Mouse (Mus musculus): ENCODE data around the gene Ppox.

Gene Ppox

DNA sequence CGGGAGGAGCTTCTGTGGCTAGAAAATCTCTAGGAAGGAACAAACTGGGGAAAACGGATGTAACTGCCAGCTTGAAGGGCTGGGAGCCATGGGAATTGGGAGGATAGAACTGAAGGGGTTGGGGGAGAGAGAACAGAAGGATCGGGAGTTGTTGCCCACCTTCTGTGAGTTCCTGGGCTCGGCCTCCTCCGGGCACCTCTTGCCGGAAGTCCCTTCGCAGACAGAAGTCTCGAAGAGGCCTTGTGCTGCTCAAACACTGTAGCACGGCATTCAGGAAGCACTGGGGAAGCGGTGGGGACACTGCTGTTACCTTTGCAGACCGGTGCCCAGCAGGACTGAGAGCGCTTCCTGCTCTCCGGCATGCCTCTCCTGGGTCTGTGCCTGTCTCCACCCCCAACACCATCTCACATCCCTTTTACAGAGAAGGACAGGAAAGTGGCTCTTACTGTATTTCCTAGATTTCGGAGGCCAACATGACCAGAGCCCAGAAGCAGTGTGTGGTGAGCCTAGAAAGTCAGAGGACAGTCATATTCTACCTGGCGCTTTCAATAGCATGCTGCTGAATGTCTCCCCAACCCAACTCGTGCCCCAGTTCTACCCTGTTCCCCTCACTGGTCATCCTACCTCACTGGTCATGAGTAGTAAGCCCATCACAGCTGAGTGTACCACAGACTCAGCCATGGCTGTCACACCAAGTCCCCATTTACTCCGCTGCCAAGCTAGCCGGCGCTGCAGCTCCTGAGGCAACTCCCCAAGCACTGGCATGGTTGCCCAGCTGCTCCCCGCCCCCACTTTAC, 4.3 kb upstream of the Ppox start:
- DNase-seq (ENCODE audit: low spot score), result no peak

DNA sequence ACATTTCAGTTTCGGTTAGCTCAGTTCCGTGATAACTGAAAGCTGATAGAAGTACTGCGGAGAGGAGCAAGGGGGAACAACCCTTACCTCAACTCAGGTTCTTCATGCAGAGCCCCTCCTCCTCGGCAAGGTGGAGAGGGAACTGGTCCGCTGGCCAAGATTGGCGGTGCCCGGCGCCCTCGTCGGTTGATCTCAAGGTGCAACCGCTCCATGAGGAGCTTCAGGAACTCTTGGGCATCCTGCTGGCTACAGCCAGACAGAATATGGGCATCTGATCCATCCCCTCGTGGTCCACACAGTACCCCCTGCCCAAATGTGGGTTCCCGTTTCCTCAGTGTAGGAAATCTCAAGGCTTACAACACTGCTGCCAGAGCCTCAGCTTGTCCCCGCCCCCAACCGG, 3.5 kb upstream of the Ppox start:
- DNase-seq (ENCODE audit: low spot score), result no peak

DNA sequence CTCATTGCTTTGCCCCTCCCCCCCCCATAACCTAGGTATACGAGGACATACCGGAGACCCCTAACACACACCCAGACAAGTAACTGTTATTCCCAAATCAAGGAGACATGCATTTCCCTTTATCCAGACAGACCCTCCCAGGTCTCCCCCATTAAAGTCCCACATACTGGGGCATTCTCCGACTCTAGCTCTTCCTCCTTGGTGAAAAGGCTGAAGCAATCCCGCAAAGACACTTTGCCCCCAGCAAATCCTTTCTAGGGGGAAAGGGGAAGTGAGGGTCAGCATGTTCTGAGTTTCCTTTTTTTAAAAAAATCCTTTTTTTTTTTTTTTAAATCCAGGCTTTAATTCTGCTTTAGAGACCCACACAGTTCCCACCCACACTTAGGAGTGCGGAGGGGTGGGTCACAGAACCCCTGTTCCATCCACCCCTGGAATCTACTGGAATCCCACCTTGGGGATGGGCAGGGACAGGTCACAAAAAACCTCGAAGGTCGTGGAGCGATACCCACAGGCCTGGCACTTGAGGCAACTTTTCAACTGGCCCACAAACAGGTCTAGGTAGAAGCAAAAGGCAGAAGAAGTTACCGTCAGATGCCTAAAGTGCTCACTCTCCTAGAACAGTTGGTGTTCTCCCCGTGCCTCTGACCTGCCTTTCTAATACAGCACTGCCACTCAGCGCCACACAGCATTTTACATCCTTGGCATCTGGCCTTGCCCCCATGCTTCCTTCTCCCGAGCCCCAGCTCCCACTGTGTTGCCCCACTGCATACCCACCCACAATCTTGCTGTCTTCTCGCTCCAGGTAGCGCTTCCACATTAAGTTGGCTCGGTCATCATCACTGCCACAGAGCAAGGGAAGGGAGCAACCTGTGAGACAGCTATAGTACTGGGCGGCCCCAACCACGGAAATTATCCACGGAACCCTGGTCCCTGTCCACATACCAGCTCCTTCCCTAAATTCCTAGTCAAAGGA, 2.5 kb upstream of the Ppox start:
- no peak for DNase-seq (ENCODE audit: low spot score)

DNA sequence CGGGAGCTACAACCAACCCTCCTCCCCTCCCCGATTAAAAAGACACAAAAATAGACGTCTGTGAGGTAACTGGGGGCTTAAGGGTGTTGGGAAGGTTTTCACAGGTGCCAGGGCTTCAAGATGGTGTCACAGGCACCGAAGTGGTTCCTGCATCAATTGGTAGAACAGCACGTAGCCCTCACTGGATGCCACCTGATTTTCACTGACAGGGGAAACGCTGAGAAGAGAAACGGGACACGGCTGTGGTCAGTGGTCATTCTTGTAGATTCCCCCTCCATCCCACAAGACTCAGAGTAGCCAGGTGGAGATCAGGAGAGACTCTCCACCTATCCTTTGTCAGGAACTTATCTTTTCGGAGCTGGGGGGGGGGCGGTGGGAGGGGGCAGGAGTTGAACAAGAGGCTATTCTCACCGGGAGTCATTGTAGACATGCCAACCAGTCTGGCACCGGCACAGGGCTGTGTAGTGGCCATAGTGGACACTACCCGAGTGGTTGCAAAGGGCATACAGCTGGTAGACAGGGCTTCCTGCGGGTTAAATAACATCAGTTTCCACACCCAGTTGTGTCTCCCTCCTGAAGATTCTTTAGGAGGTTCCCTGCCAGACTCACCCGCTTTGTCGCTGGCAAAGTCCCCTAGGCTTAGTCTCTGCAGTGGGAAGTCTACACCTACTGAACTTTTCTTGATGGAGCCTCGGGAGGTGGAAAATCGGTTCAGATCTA, 1.3 kb upstream of the Ppox start:
- no peak for DNase-seq (ENCODE audit: low spot score)

DNA sequence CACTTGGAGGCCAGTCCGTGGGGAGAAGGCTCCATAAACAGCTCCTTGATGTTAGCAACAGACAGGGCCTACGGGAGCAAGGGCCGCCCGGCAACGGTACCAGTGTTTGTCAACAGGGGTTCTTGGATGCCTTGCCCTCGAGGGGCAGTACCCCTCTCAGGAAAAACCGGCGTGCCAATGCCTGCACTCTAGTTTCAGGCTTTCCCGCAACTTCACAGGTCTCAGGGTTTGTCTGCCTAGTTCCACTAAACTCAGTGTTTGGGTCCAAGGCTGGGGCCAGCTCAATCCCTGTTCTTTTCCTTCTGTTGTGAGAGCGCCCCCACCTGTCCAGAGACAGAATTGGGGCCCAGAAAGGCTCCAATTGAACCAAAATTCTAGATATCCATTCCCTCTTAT, 540 bp upstream of the Ppox start:
- no peak for DNase-seq (ENCODE audit: low spot score)

DNA sequence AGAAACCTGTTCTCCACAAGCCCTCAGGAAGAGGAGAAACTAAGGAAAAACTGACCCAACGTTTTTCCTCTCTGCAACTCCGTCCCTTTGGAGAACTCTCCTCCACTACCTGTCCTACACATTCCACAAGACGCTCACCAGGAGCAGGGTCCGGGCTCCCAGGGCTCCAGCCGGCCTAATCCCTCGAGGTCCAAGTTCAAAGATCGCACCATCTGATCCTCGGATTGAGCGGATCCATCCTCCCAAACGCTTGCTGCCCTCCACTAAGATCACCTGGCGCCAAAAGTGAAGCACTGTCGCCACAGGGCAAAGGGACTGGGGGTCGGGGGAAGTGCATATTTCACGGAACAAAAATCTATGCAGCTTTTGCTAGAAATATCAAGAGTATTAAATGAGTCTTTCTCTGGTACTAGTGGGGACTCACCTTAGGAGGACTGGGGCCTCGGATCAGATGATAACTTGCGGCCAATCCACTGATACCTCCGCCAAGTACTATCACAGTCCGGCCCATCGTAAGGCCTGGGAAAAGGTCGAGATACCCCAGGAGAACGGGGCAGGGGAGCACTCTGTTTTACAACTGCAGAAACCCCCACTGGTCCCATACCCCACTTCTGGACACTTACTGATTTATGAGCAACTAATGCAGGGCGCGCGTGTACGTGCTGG, 603 bp downstream of the Ppox start:
- DNase-seq (ENCODE audit: low spot score), result no peak

DNA sequence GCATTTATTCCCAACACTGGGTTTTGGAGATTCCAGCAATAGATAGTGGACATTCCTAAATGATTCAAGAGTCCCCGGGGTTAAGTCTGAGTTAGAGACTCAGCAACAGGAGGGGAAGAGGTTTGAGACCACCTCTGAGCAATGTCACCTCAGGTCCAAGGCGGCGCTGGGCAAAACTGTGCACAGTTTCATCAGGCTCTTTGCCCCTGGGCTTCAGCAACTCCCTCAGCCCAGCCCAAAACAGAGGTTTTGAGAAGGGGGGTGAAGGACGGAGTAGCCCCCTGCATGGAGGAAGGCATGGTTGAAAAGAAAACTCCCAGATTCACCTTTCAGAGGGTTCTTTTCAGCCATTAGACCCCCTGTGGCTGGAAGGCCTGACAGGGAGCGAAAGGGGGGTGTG, 1.3 kb downstream of the Ppox start:
- no peak for DNase-seq (ENCODE audit: low spot score)

DNA sequence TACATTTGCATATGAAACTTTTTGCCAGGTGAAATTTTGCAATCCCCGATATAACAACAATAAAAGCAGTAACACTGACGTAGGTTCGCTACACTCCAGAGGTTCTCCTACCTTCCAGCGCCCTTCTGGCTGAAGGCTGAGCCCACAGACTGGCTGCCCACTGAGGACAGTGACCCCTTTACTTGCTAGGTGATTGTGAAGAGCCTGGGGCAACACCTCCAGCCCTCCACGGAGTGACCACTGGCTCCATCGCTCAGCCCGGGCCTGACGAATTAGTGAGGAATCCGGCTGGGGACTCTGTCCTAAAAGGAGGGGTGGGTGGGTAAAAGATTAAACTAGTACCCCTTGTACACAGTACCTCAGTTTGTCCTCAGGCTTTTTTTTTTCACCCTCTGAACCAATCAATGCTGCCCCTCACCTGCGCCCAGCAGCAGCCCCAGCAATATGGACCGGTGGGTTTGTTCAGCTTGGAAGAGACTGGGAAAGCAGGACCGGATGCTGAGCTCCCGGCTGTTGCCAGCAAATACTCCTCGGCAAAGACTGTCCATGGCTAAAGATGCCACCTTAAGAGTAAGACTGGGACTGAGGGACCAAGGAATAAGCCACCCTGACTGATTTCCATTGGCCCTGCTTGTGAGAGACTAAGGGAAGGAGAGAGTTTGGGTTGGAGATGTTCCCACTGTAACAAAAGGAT, 1.8 kb downstream of the Ppox start:
- no peak for DNase-seq (ENCODE audit: low spot score)

DNA sequence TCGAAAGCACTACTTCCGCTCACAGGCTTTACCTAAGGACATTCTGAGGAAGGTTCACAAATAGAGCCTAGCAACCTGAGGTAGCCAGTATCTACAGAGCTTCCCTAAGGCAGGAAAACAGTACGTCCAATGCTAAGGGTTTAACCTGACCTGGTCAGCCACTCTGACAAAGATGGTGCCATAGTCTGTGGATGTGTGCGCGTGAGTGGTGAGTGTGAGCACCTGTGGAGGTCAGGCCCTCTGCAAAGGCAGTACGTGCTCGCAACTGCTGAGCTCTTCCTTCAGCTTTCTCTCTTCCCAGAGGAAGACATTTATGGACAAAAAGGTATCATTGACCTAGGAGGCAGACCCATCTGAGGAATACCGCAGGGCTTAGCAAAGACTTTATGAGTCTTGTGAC, 2.5 kb downstream of the Ppox start:
- no peak for DNase-seq (ENCODE audit: low spot score)

DNA sequence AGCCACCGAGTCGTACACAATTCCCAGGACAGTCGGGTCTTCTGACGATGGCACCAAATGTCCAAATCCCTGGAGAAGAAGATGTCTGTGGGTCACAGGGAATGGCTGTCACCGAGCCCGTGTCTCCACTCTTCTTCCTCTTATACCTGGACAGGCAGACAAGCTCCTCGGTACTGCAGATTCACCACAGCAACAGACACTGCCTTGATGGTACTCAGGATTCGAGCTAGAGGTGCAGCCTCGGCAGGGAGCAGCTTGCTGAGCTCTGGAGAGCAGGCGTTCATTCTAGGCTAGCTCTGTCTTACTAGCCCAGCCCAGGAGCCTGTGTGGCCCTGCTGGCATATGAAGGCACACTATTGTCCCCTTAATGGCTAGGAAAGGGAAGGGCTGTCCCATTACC, 3.2 kb downstream of the Ppox start:
- DNase-seq (ENCODE audit: low spot score), result no peak

DNA sequence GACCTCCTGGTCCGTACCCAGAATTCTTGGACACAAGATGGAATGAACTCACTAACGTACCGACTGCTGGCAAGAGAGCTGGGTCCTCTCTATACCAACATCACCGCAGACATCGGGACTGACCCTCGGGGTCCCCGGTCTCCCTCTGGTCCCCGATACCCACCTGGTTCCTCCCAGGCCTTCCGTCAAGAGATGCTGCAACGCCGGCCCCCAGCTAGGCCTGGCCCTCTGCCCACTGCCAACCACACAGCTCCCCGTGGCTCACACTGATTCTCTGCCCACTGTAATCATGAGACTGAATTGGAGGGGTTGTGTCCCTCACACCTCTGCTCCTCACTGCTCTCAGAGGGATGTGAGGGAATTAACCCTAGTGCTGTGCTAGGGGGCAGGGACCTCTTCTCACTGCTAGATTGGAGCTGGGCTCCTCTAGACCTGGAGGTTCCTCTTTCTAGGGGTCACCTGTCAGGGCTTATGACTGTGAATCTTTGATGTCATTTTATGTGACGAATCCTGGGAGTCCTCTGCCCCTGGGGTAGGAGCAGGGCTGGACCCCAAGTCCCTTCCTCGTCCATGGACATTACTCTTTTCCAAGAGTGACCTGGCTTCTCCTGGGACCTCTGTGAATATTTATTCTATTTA, 4.8 kb downstream of the Ppox start:
- DNase-seq (ENCODE audit: low spot score), result no peak

DNA sequence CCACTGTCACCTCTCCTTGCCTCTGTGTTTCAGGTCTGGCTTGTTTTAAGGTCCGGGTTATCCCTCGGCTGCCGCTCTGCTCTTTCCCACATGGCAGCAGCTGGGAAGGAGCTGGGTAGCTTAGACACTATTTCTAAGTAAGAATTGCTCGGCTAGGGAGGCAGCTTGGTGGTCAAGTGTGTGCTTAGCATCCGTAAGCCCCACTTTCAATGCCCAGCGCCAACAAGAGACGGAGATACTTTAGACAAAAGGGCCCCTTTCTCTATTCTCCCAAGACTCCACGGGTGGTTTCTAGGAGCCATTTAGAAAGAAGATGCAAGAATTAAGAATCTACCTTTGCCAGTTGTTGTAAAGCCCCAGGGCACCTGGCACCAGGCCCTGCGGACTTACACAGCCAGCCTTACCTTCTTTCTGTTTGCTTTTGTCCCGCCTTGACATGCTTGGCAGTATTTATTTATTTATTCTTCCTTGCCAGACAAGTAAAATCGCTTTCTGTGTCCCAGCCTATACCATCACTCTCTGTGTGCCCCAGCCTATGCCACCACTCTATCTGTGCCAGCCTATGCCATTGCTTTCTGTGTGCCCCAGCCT, 5.7 kb downstream of the Ppox start:
- DNase-seq (ENCODE audit: low spot score), result no peak

DNA sequence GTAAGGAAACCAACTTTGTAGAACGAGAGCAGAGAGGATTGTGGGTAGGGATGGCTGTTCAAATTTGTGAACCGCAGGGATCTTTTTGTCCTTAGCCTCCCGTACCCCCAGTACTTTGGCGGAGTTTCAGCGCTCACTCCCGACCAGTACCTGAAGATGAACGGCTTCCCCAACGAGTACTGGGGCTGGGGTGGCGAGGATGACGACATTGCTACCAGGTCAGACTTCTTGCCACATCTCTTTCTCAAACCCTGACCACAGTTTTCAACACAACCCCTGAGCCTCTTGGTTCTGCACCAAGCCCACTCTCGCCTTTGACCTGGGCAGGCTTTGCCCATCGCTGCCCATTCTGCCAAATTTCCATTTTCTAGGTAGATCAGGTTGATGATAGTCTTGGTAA, 6.8 kb downstream of the Ppox start:
- no peak for DNase-seq (ENCODE audit: low spot score)

DNA sequence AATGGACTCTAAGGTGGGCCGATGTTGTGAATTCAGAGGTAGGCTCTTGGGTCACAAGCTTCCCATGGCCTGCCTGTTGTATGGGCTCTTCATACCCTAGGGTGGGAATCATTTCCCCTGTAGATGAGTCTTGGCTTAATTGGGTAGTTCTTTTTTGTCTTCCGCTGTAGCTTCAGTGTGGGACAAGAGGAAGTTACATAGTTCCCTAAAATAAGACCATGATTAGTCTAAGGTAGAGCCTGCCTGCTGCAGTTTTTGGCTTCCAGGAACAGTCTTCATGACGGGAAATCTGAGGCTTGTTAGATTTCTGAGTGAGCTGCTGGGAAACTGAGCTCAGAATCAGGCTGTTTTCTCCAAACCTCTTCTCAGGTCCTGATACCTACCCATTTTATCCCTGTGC, 8.9 kb downstream of the Ppox start:
- no peak for DNase-seq (ENCODE audit: low spot score)

DNA sequence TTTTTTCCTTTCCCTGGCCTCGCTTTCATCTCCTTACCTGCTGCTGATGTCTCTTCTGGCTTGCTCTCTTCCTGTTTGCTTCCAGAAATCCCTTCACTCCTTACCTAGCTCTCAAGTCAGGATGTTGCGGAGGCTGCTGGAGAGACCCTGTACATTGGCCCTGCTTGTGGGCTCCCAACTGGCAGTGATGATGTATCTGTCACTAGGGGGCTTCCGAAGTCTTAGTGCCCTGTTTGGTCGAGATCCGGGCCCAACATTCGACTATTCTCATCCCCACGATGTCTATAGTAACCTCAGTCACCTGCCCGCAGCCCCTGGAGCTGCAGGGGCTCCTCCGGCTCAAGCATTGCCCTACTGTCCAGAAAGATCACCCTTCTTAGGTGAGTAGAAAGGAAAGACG, 9.4 kb downstream of the Ppox start:
- DNase-seq (ENCODE audit: low spot score), result no peak

DNA sequence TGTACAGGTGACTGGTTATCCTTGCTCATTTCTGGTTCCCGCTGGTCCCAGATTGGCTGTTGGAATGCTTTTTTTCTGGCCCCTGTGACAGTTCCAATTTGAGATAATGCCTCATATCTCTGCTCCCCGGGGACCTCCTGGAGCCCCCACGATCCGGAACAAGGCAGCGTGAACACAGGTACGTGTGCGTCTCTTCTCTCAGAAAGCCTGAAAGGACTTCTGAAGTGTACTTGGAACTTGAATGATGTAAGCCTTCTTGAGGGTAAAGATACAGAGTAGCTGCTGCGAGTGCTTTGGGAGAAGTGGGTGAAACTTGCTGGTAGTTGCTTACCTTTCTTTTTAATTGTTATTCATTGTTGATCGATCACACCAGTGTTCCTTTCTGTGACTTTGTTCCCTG, 9.8 kb downstream of the Ppox start:
- no peak for DNase-seq (ENCODE audit: low spot score)

DNA sequence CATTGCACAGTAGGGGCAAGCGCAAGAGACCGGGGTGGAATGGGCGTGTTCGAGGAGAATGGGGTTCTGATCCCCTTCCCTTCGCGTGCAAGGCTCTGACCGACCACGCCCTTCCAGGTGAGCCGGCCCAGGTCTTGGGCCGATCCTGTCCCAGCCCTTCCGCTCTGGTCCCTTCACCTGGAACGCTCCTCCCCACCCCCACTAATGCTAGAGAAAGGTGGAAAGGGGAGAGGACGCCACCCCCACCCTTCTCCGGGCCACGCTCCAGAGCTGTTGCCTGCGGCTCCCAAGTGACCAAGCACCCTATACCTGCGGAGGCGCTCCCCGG, 10.4 kb downstream of the Ppox start:
- no peak for DNase-seq (ENCODE audit: low spot score)

DNA sequence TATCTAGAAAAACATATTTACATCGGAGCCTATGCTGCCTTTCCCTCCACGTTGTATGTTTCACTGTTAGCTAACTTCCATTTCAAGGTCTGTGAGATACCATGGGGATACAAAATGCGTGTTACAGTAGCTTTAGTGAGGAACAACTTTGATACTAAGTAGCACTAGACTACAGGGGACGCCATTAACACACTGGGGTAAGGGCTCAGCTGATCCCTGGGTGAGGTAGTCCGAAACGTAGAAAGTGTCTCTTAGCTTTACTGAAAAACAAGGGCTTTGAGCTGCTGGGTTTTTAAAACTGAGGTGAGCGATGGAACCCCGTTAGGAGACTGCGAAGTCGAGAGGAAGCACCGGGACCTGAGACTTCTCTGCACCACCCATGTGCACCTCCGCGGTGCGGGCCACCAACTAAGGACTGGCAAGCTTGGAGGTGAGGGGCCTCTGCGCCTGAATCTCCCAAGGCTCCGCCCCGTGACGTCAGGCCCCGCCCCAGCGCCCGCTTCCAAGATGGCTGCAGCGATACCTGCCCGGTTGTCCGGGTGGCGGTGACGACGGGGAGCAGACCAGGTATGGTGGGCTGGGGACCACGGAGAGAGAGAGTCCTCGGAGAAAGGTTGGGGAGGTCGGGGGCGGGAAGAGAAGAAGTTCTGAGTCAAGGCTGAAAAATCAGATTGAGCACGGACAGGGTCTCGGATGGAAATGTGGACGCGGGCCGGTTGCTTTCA, 11.0 kb downstream of the Ppox start, which contains the start of gene B4galt3:
Gene B4galt3, plus strand, starts transcription at position 481 of the 725 bp plus-strand sequence.
- peak; percentile 94 for DNase-seq (ENCODE audit: low spot score)

DNA sequence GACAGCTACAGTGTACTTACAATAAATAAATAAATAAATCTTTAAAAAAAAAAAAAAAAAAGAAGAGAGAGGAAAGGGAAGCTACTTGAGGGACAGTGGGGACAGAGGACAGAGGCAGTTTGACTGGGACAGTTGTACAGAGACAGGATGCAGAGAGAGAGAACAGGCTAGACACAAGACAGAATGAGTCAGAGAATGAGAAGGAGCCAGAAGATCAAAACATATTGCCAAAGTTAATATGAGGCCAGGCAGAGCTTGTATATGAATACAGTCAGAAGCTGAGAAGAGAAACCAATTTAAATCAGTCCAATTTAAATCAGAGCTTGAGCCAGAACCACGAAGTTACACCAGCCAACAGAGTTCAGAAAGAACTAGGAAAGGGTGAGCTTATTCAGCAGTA, 12.6 kb downstream of the Ppox start:
- no peak for DNase-seq (ENCODE audit: low spot score)

All from ovary, postnatal 10 days (tissue).